Mouse (Mus musculus) urinary bladder, postnatal 36 days (tissue): ENCODE measurements around the gene Degs2.

Experiments used
- DNase-seq, 2 experiments: peaks; one replicate each; pipeline ENCODE4 v3.0.0; 2022; ENCODE audit warnings: low spot score in 2 of 2, mixed read lengths in 1 of 2

The Degs2 gene

DNA sequence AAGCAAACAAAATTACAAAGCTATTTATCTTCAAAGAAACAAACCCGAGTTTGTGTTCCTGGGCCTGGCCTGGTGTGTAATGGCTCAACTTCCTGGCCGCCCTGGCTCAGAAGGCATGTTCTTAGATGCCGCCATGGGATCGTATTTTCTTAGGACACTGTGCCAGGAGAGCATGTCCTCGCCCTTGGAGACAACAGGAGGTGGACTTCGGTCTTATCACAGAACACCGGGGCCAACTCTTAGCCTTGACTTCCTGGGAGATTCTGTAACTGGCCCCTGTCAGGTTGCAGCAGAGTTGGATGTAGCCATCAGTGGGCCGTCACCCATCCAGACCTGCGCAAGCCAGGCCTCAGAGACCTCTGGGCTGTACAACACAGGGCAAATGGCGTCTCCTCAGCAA, 2.5 kb downstream of the Degs2 start:
- DNase-seq: no peak

- DNase-seq: no peak
These were observed 3.2 kb downstream of the Degs2 start for GRCm38 (mm10) chr12:108698697-108699471.

GRCm38 (mm10) chr12:108694223-108694622, 7.9 kb downstream of the Degs2 start:
- DNase-seq: no peak

DNA sequence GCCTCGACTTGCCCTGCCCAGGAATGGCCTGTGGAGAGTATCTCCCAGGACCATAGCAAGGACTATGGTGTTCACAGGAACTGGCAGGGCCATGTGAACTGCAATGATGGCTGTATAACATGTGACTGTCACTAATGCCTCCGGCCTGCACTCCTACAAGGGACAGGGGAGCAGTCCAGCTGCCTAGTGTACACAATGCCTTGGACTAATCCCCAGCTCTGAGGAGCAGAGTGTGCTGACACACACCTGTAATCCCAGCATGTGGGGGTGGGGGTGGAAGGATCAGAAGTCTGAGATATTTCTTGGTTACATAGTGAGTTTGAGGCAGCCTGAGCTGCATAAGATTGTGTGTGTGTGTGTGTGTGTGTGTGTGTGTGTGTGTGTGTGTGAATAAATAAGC, 8.5 kb downstream of the Degs2 start:
- DNase-seq: no peak

GRCm38 (mm10) chr12:108690529-108690928, 11.6 kb downstream of the Degs2 start:
- DNase-seq: no peak

DNA sequence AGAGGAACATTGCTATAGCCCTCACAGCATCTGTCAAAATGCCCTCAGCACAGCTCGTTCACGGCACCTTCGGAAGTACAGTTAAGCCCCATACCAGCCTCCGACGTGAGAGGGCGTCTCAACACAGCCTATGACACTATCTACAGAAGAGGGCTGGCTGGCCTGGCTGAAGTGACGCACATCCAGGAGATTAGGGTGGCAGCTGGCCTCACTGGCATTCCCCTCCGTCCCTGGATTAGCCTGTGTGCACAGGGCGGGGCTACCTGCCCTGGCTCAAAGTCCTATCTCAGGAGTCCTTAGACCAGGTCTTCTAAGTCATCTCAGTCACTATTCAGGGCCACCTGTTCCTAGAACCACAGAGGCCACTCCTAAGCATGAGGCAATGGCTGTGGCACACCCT, 12.9 kb downstream of the Degs2 start:
- no peak for DNase-seq

- DNase-seq: no peak
These were observed 15.2 kb downstream of the Degs2 start for GRCm38 (mm10) chr12:108686926-108687325.

GRCm38 (mm10) chr12:108686463-108686862, 15.7 kb downstream of the Degs2 start:
- DNase-seq: no peak

- DNase-seq: no peak
These were observed 19.7 kb downstream of the Degs2 start for GRCm38 (mm10) chr12:108682240-108683023.

- DNase-seq: no peak
These were observed 21.3 kb downstream of the Degs2 start for GRCm38 (mm10) chr12:108680861-108681260.

DNA sequence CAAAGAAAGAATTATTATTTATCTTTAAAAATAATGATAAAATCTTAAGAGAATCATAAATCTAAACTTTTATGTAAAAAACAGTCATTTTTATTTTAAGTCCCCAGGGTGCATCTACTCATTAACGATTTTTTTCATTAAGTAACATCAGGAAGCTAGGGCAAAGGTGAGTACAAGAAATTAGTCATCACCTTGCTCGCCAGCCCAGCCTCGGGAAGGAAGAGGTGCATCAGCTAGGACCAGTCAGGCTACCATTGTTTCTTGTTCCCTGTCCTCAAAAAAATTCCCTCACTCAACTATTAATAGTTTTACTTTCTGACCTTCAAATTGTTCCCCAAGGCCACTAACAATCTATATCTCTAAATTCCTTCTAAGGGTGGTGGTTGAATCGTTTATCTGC, 23.7 kb downstream of the Degs2 start:
- no peak for DNase-seq

GRCm38 (mm10) chr12:108677116-108677515, 25.0 kb downstream of the Degs2 start:
- no peak for DNase-seq

DNA sequence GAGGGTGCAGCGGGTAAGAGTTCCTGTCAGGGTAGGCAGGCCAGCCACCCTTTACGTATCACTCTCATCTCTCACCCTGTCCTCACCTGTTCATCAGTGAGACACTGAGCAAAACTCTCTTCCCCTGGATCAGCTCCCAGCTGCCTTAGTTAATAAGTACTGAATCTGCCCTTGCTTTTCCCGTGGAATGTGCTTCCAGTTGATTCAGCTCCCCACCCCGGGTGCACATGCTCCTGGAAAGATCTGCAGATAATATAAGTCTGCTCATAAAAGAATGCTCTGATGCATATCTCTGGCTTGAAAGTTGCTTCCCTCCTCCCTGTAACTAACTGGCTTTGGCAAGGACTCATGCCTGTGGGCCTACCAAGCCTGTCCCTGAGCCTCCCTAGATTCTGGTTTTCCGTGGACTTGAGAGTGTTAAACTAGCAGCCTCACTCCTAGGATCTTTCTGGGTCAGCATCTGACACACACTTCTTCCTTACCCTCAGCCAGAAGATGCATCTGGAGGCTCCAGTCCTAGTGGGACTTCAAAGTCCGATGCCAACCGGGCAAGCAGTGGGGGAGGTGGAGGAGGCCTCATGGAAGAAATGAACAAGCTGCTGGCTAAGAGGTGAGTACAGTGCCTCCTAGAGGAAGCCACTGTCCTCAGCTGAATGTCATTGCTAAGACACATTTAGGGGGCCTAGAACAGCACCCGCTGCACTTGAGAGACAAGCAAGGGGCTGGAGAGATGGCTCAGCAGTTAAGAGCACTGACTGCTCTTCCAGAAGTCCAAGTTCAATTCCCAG, 26.3 kb downstream of the Degs2 start:
- DNase-seq: no peak

GRCm38 (mm10) chr12:108674916-108675315, 27.2 kb downstream of the Degs2 start:
- DNase-seq: no peak

DNA sequence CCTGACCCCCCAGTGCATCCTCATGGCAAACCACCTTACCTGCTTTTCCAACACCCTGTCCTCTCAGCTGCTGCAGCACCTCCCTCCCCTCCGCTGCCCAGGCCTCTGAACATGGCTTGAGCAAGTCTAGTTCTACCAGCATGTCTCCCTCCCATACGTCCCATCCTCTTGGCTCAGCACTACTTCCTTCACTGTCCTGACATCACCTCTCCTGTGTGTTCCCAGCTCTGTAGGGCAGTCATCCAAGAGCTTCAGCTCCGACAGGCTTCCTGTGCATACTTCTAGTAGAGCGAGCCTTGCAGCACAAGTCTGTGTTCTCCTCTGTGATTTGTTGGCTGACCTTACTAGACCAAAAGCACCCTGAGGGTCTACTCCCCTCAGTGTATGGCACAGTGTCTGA, 27.6 kb downstream of the Degs2 start:
- DNase-seq: no peak

- no peak for DNase-seq
These were observed 28.6 kb downstream of the Degs2 start for GRCm38 (mm10) chr12:108673546-108673945.

- no peak for DNase-seq
These were observed 29.2 kb downstream of the Degs2 start for GRCm38 (mm10) chr12:108672908-108673307.

DNA sequence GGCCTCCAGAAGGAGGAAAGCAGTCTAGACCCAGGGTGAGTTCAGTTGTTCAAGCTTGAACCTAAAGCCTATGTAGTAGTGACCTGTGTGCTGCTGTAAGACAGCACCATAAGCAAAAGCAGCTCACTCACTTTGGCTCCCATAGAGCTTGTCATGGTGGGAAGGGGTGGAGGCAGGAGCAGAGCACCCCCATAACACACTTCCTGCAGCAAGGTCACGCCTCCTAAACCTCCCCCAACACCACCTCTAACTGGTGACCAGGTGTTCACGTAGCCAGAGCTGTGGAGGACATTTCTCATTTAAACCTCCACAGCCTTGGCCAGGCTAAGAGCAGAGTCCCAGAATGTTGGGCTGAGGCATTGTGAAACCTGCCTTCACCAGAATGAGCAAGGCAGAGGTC, 30.6 kb downstream of the Degs2 start:
- DNase-seq: no peak

DNA sequence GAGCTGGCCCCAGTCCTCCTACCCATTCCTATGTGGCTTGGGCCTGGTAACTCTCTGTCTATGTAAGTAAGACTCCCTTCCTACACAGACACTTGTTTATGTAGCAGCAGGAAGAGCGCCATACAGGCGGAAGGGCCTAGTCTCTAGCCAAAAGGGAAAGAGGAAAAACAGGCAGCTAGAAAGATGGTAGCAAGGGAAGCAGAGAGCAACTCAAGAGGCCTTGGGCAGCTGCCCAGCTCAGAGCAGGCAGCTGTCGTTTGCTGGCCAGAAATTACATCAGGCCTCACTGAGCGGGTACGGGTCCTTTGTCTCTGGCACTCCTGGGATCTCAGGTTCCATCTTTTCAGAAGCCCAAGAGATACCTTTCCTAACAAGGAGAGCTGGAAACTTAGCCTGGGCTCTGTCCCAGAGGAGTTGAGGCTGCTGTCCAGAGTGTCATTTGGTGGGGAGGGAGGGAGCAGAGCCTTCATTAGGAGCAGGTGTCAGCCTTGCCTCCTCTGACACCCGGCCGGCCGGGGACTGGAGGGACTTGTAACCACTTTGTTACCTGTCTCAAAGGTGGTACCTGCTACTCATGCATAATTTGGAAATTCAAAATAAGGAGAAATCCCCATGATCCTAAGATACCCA, 33.4 kb downstream of the Degs2 start:
- no peak for DNase-seq

DNA sequence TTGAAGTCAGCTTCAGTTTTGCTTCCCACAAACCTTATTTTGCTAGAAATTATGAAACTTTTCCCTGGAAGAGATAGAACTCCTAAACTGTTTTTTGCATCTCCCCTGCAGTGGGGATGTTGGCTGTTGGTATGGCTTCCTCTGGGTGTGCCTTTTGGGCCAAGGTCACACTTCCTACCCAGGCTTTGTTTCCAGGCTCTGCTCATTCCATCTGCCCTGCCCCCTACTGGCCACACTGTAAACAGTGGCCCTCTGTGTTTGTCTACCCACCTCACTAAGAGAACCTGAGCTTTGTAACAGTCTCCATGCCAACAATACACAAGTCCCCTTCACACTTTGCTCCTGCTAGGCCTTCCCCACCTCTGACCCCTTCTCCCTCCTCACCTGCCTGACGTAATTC, 44.8 kb downstream of the Degs2 start:
- DNase-seq: peak; percentile 39 to 44

DNA sequence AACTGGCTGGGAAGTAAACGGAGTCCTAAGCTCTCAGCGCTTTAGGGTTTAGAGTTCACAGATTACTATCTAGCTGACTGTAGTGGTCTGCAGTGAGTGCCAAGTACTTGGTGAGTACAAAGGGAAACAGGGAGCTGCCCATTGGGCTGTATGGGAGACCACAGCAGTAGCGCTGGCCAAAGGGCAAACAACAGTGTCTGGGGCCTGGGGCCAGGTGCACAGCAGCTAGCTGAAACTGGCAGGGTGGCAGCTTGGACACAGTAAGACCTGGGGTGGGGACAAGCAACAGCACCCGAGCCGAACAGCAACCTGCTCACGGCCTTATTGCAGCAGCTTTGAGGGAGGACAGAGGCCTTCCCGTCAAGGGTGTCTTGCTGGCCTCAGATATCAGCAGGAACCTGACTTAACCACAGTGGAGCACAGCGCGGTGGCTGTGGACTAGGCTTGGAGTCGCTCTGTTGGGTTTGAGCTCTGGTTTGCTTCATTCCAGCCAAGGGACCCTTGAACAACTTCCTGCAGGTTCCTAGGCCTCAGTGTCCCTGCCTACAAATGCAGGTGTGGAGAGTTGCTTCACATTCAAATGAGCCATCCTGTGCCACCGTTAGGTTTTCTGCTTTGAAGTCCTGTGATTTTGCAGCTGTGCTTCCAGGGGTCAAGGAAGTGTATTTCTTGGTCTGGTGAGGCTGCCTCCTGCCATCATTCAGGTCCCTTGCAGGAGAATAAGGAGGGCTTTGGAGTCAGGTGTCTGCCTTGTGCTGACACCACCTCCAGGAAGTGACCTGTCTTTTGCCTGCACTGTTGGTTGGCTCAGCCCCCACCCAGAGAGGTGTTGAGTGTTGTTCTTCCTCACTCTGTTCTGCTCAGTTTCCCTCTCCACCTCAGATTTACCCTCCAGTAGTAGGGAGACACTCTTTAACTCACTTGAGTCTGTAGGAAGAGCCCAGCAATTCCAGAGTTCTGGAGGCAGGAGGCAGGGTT, 48.5 kb downstream of the Degs2 start:
- DNase-seq: no peak
